Mouse (Mus musculus) stomach, postnatal 0 days (tissue): ENCODE measurements around the gene Mmachc.

Experiments
- CTCF ChIP-seq: IDR thresholded peaks from 2 replicates; pipeline ENCODE4 v1.5.1; 2016; ENCODE audit warnings: antibody characterized with exemption, low read depth, mild to moderate bottlenecking, moderate library complexity
- EP300 ChIP-seq: optimal IDR thresholded peaks from 2 replicates; pipeline ENCODE3; 2016; ENCODE audit warnings: antibody characterized with exemption

GRCm38 (mm10) chr4:116700964-116701363 is 7.2 kb downstream of the Mmachc start:
- no peak for TF ChIP-seq CTCF
- TF ChIP-seq EP300, result no peak
